Mouse (Mus musculus) kidney, postnatal 14 days (tissue): Measurements from ENCODE around the gene Id2.

Source experiments
- DNase-seq: peaks from one replicate; pipeline ENCODE4 v3.0.0; 2022; ENCODE audit warnings: mixed read lengths

Id2 gene

DNA sequence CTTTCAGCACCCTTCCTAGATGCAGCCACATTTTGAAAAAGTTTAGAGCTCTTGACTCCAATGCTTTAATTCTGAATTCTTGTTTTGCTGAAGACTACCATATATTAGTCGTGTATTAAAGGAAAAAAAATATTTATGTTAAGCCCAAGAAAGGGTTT lies at the start of gene Id2:
Gene Id2 (minus strand): TSS at position 89 of the 158 bp plus-strand sequence.
- no peak for DNase-seq

DNA sequence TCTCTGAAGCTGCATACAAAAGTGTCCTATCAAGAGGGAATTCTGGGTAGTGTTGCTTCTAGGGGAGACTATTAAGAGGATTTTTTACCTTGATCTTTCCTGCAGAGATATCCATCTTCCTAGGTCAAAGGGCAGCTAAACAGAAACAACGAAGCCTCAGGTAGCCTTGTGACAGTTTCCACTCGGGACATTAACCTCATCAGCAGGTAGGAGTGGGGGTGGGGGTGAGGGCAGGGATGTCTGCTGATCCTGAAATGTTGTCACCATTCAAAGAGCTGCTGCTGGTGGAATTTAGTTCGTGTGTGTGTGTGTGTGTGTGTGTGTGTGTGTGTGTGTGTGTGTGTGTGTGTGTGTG lies 48.4 kb upstream of the Id2 start:
- no peak for DNase-seq

DNA sequence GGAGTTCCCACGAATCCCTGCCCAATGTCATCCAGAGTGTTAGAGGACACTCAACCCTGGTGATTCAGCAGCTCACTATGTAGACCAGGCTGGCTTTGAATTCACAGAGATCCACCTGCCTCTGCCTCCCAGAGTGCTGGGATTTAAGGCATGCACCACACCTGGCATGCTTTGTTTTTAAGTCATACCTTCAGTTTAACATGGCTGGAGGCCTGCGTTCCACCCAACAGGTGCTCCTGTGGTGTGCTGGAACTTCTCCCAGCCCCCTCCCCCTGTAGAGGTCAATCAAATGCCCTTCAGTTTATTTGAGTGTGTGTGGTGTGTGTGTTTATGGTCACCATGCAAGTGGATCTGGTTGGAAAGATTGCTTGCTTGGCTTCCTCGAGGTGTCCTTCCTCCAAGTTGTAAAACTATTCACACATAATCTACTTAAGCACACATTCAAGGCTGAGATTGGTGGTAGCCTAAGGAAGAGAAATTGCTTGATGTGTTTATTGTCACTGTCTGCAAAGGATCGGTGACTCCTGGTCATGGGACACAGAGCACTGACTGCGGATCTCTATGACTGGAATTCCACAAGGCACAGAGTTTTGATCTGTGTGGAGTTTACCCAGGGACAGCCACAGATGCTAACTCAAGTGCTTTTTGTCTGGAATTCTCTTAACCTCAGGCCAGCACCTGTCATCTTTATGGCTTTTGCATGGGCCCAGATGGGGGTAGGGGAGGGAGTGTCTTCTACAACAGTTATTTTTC lies 47.8 kb upstream of the Id2 start:
- no peak for DNase-seq

DNA sequence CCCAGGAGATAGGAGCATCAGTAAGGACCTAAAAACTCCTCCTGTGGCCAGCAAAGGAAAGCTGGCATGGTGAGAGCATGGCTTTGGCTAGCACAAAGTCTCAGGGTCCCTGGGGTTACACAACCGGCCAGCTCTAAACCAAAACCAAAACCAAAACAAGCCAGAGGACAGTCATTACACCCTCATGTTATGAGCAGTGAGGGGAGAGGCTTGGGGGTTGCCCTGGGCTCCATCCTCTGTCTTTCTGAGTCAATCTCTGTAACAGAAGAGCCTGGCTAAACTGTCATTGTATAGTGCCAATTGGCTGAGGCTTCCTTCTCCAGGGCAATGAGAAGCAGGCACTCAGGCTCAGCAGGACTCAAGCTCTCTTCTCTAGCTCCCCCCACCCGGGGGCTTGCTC lies 46.6 kb upstream of the Id2 start:
- DNase-seq: no peak

DNA sequence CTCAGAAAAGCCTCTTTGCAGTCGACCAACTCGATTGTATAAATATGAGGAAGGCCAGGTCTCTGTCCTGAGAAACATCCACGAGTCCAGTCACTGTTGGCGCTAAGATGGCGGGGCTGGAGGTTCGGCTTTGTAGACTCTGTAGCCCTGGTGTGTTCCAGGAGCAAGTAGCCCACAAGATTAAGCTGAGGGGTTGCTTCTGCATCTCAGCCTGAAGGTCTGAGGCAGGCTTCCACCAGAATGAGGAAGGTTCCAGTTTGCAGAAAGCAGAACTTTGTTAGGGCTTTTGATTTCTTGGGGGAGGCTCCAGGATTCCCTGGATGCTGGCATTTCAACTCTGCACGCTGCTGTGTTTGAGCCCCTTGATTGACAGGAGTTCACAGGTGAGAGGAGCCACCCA lies 45.3 kb upstream of the Id2 start:
- no peak for DNase-seq

DNA sequence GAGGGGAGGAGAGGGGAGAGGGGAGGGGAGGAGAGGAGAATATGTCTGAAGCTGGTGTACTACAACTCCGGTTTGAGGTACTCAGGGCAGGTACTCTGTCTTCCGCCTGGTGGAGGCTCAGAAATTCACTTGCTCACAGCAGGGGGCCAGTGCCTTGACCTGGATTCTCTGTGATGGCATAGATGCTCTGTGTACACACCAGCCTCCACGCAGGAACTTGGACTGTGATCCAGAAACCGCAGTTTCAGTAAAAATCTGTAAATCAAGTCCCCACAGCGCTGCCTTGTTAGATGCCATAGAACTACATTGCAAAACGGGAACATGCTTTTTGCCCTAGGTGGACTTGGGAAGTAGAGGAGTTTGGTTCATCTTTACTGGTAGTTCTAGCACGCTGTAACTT lies 44.4 kb upstream of the Id2 start:
- DNase-seq: peak; percentile 56

DNA sequence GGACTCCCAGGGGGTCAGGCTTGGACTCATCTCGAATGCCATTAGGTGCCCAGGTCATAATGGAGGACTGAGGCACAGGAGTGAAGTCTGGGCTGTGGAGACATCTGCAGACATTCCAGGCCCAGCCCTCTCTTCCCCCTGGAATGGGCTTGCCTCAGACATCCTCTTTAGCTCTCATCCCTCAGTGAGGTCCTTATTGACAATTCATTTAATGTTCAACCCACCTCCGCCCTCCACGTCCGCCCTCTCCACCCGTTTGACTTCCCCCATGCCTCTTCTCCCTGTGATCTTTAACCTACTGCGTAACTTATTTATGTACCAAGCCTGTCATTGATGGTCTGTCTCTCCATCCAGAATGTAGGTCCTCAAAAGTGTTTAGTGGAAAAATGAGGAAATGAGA lies 43.2 kb upstream of the Id2 start:
- peak; percentile 70 for DNase-seq

DNA sequence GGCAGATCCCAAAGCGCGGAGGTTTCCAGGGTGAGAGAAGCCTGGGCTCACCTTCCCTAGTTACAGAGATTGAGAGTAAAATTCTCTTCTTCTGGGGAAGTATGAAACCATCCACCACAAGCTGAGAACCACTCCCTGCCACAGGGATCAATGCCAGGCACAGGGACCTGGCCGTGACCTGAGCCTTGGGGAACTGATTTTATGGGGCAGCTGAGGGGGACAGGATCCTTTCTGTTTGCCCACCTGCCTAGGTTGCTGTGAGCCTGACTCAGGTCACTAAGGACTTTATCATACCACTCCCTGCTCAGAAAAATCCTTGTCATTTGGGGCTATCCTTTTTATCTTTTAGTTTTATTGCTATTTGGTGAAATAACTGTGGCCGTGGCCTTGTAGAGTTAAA lies 41.7 kb upstream of the Id2 start:
- DNase-seq: no peak

DNA sequence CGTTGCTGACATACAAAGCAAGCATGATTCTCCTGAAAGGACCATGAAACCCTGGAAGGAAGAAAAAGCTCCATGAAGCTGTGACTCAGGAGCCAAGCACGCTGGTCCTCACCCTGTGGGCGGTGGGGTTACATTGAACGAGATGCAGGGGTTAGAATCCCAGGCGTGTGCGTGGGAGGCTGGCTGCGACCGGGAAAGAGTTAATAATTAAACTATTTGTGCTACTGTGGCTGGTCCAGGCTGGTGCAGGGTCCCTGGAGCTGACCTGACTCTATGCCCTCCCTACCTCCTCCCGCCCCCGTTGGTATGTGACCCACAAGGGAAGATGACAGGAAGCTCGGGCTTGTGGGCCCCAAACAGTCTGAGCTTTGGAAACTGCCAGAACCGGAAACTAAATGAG lies 35.1 kb upstream of the Id2 start:
- peak; percentile 82 for DNase-seq

DNA sequence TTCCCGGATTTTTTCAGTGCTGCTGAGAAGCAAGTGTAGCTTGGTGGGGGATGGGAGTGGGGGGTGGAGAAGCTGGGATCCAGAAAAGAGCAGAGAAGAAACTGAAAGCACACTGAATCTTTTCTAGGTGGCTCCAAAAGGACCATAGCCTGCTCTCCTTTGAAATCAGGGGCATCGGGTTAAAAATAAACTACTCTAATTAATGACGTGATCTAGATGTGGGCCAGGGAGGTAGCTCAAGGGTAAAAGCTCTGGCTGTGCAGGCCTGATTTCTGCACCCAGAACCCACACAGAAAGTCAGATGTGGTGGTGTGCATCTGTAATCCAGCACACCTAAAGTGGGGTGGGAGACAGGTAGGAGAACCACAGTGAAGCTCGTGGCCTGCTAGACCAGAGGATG lies 30.7 kb upstream of the Id2 start:
- no peak for DNase-seq

DNA sequence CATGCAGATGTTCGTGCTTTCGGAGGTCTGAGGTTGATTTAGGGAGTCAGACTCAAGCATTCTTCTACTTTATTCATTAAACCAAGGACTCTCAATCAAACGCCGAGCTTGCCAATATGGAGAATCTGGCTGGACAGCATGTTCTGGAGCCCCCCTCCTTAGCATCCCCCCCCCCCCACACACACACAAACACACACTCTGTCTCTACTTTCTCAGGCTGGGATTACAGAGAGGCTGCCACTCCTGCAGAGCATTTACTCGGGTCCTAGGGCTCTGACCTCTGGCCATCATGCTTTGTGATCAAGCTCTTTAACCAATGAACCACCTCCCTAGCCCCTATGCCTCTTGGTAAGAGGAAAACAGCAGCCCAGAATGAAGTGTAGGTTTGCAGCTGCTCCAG lies 29.3 kb upstream of the Id2 start:
- no peak for DNase-seq

DNA sequence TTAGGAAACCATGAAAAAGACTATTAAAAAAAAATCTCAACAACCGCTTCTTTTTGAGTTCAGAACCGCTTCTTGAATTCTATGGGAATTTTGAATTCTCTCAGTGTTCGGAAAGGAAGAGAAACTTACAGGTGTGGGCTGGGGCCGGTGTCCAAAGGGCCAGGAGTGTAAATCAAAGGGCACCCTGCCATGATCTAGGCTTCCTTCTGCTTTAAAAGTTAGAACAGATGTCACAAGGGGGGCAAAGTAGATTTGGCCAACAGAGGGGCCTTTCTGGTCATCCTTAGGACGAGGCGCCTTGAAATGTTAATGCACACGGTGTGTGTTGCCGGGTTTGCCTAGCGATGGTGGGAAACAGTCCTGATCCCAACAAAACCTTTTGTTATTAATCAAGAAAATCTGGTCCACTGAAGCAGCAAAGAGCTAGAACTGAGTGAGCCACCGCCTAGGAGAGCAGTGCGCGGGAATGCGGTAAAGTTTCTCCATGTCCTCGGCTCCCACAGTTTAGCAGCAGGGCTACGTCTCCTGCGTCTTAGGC lies 28.4 kb upstream of the Id2 start:
- no peak for DNase-seq

DNA sequence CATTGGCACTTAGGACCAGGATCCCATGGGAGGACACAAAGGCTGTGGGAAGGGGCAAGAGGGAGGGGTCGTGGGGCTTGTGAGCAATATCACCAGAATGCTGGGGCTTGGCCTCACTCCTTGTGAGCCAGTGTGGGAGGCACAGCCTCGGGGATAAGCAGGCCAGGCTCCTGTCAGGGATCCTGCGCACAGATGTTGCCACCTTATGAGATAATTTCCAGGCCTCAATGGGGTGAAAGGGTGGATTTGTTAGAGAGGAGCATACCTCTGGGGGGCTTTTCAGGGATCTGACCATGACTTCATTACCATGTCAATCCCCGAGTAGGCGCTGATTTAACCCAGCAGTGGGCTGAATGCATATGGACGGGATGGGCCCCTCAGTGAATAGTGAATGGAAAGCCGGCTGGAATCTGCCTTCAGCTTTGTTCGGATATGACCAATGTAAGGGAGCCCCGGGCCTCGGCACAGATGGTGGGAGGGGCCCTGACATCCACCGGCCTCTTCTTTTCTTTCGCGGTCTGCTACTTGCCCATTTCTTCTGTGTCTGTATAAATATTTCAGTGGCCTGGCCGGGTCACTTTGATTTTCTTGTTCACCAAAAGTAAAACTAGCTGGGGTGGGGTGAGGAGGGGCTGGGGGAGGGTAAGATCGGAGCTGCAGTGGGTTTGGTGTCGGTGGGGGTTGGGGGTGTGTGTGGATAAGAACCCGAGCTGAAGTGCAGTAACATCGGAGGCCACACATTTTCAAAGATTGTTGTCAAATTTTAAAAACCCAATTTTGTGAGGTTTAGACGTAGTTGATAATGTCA lies 27.7 kb upstream of the Id2 start:
- DNase-seq: no peak

DNA sequence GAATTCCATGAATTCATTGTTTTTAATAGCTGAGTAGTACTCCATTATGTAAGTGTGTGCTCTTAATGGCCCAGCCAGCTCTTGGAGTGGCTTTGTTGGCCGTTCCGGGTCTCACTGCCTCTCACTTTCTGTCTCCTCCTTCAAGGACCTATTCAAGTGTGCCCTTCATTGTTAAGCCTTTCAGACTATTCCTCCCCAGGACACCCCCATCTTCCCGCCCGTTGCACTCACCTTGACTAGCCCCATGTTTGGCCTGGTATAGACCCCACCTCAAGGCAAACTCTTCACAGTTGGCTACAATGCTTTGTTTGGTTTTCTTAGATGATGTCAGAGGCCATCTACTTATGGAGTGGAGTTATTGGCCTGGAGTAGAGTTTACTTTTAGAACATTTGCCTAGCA lies 23.8 kb upstream of the Id2 start:
- DNase-seq: no peak

DNA sequence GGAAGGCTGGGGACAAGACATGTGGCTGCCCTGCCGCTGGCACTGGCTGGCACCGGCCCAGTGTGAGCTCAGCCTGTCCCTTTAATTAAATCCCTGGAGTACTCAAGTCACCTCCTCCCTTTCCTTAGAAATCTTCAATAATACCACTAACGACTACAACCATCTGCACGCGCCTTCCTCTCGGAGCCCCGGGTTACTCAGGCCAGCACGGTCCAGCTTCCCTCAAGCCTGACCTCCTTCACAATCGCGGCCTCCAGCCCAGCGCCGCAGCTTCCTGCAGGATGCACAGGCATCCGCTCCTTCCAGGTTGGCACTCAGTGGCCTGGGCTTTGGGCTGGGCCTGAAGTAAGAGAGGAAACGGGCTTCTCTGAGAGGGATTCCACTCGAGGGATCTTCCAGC lies 22.3 kb upstream of the Id2 start:
- DNase-seq: peak; percentile 86

DNA sequence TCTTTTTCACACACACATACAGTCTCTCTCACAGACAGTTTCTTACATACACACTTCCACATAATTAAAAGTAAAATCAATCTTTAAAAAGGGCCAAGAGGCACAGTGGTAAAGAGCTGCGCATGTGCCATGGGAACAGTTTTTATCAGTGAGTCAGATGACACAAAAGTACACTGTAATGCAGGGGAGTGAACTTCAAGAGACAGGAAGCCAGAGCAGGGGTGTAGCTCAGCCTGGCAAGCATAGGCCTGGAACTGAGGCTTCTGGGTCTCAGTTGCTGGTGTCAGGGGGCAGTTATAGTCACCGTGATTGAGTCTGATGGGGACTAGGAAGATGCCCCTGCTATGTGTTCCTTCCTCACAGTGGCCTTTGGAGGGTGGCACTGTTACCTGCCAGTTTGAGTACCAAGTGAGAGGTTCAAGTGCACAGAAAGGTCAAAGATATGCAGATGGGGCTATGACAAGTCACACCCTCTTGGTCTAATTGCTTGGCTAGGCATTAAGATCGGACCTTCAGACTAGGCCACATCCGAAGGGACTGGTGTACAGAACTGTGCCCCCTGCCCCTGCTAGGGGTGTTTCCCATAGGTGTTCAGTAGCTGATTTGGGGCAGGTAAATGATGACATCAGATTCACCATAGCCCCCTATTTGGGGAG lies 21.0 kb upstream of the Id2 start:
- DNase-seq: no peak

DNA sequence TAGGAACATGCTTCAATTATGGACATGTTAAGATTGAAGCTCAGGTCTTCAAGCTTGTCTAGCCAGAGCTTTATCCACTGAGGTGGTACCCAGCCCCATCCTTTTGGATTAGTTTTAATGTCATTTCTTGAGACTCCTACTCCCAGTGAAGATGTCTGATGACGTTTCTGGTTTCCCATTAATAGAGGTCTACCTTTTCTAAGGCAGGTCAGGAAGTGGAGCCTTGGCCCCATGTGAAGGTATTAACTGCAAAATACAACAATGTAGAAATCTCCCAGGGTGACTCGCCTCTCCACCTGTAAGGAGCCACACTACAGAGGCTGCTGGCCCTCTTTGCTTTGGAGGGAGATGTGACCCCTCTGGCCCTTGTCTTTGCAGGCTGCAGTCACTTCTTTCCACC lies 19.2 kb upstream of the Id2 start:
- no peak for DNase-seq

DNA sequence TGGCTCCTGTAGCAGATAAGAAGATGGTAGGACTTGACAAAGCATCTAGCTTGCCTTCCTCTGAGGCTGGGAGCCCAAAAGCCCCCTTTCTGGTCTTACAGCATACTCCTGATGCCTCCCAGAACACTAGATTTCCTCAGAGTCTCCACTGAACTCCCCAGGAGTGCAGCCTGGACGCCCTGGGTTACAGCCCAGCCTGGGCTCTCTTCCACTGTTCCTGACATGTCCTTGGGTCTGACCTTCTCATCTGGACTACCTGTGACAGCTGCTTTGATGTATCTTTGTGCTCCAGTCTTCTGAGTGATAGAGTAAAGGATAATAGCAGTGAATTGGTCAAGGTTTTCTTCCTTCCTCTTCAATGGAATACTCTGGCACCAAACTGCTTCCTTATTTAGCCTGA lies 17.5 kb upstream of the Id2 start:
- no peak for DNase-seq

DNA sequence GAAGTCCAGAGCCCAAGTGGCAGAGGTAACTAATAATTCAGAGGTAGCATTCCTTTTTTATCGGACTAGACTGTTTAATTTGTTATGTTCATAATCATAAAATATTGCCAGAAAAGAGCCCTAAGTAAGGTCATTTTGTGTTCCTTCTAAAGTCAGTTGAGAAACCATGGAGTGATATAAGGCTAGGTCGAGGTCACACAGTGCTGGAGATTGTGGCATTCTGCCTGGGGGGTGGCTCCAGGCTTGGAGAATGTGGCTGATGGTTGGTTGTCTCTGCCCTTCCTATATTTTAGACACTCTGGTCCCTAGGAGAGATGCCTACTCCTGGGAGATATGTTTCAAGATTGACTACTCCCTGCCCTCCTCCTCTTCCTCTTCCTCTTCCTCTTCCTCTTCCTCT lies 16.4 kb upstream of the Id2 start:
- no peak for DNase-seq

DNA sequence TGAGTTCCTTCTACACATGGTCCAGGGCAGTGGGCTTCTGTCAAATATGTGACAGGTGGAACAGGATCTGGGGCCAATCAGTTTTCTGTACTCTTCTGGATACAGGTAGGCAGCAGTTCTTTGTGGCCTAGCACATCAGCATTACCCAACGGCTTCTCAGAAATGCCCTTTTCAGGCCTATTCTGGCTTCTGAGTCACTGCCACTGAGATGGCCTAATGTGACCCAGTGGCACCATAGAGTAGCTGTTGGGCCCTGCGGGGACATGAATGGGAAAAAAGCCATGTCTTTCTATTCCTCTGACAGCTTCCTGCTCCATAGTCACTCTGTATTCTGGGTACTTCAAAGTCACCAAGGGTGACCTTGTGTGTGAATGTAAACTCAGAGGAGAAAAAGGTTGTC lies 15.9 kb upstream of the Id2 start:
- DNase-seq: no peak

DNA sequence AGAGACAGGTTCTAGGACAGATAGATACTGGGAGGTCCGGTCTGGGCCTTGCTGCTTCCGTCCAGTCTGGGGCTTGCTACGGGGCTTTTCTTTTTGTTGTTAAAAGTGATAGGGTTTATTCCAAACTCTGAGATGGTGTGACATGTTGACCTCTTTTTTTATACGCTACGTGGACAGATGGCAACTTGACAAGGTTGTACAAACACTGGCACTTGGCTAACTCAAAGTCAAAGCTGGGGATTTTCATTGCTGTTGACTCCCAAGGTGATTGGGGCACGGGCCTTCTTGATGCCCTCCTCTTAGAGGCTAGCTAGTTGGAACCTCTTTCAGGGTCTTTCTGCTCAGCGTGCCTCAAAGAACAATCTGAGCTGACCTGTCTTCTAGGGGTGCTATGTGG lies 13.7 kb upstream of the Id2 start:
- DNase-seq: no peak

DNA sequence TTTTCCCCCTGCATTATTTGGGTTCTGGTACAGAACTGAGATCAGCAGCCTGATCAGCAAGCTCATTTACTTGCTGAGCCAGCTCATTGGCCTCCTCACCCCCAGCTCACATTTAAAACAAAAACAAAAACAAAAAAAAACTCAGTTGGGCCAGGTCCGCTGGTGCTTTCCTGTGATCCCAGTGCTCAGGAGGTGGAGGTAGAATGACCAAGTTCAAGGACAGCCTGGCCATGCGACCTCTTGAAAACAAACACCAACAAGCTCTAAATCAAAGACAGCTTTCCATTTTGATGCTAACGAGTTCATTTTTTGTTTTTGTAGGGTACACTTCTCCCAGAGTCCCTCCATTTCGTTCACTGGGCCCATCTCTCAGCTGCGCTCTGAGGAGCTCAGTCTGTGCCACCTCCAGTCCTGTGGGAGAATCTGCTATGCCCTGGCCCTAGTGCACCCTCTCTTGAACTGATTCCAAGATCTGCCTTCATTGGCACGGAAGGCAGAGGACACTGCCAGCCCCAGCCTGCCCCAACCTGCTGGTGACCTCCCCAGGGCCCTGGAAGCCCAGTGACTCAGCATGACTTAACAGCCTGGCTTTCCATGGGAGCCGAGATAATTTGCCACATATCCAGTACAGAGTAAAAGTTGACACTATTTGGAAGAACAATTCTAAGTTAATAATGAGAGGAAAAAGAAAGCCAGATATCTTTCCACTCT lies 13.2 kb upstream of the Id2 start:
- peak; percentile 76 for DNase-seq

DNA sequence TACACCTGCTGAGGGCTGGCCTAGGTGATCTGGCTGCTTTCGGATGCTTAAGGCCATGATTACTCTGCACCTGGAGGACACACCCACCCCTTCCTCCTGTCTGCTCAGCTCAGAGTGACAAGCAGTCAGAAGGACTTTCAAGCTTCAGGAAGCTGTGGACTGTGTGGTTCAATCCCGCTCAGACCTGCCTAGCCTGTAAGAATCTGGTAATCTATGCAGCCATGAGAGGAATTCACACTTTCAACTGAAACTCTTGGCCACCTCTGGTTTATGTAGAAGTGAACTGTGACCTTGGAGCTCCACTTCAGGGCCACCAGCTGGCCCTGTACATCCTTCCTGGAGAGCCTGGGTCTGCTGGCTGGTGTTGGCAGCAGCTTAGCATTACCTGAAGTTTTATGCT lies 11.9 kb upstream of the Id2 start:
- DNase-seq: peak; percentile 61

DNA sequence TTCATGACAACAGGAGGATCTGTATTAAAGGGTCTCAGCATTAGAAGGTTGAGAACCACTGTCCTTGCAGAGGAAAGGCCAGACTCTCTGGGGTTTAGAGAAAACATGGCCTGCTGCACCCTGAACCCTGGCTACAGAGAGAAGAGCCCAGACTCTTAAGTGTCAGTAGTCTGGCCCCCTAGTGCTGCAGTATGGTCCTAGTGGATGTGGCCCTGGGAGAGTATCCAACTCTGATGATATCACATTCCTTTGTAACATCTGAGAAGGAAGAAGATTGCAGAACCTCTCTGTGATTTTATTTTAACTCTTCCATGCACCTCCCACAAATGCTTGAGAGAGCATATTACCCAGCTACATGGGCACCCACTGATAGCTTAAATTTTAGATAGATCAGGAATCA lies 7.6 kb upstream of the Id2 start:
- DNase-seq: no peak
